Mouse (Mus musculus): ENCODE measurements around the gene Bsg. TPM values are rescaled to one million over a fixed set of nuclear protein-coding genes. Genes with fewer than 3 reads are reported as not detected.

Bsg gene
- polyA plus RNA-seq, 2 experiments: 763 to 805 TPM

- Histone ChIP-seq H3K9me3 (ENCODE audit: control insufficient read depth, low read length) (no peaks in the 10 kb centered on the region), H3K36me3 (ENCODE audit: control insufficient read depth, insufficient read depth, low read length) (peaks cover 38% of the 10 kb centered on the region), H3K9ac (ENCODE audit: low read depth, low read length, severe bottlenecking) (peak overlapping the region; percentile 75), H3K4me2 (replicated peaks; ENCODE audit: low read depth, low read length, severe bottlenecking) (peak overlapping the region; percentile 95), H3K4me3 (replicated peaks; ENCODE audit: low read length) (peak overlapping the region; percentile 84; the same call in 1 of the 2 replicates), H3K27ac (replicated peaks; ENCODE audit: low read depth, low read length) (no peak overlapping the region), H3K27me3 (ENCODE audit: control insufficient read depth, insufficient read depth, low read length) (no peaks in the 10 kb centered on the region), H3K4me1 (ENCODE audit: control insufficient read depth, insufficient read depth, low read length) (peaks cover 15% of the 10 kb centered on the region)
- DNase-seq (ENCODE audit: low spot score) (no peak), ATAC-seq (ENCODE audit: low FRiP score, low read depth) (no peak)
- WGBS: 78% methylated on average over 5 of the region's 5 CpGs
- no peak for TF ChIP-seq POLR2A (IDR thresholded peaks at IDR 0.05; ENCODE audit: borderline replicate concordance, extremely low read depth, insufficient read depth, insufficient read length)
Observed at GRCm38 (mm10) chr10:79705951-79706350, 1.7 kb downstream of the Bsg start.

- TF ChIP-seq POLR2A (IDR thresholded peaks at IDR 0.05; ENCODE audit: borderline replicate concordance, extremely low read depth, insufficient read depth, insufficient read length): no peak
- H3K9ac ChIP-seq (ENCODE audit: low read depth, low read length, severe bottlenecking): peak overlapping the region; percentile 75; the same call in 1 of the 2 replicates
- H3K36me3 ChIP-seq (ENCODE audit: control insufficient read depth, insufficient read depth, low read length): peaks cover 44% of the 10 kb centered on the region
- H3K9me3 ChIP-seq (ENCODE audit: control insufficient read depth, low read length): no peaks in the 10 kb centered on the region
- no peak for DNase-seq (ENCODE audit: low spot score)
- ATAC-seq (ENCODE audit: low FRiP score, low read depth): no peak
- H3K27ac ChIP-seq (replicated peaks; ENCODE audit: low read depth, low read length): no peak overlapping the region
- no peak overlapping the region; the same call in 1 of the 2 replicates for H3K4me3 ChIP-seq (replicated peaks; ENCODE audit: low read length)
- H3K4me1 ChIP-seq (ENCODE audit: control insufficient read depth, insufficient read depth, low read length): peaks cover 15% of the 10 kb centered on the region
- no peaks in the 10 kb centered on the region for H3K27me3 ChIP-seq (ENCODE audit: control insufficient read depth, insufficient read depth, low read length)
- H3K4me2 ChIP-seq (replicated peaks; ENCODE audit: low read depth, low read length, severe bottlenecking): peak overlapping the region; percentile 95
- 78% methylated on average over 5 of the region's 5 CpGs for WGBS
Observed at GRCm38 (mm10) chr10:79706406-79707094, 2.3 kb downstream of the Bsg start.

GRCm38 (mm10) chr10:79707162-79707561, 2.9 kb downstream of the Bsg start:
- H3K27me3 ChIP-seq (ENCODE audit: control insufficient read depth, insufficient read depth, low read length): no peaks in the 10 kb centered on the region
- no peaks in the 10 kb centered on the region for H3K9me3 ChIP-seq (ENCODE audit: control insufficient read depth, low read length)
- no peak overlapping the region for H3K4me2 ChIP-seq (replicated peaks; ENCODE audit: low read depth, low read length, severe bottlenecking)
- H3K36me3 ChIP-seq (ENCODE audit: control insufficient read depth, insufficient read depth, low read length): peaks cover 50% of the 10 kb centered on the region
- 90% methylated on average over 1 of the region's 1 CpGs for WGBS
- H3K4me1 ChIP-seq (ENCODE audit: control insufficient read depth, insufficient read depth, low read length): peaks cover 11% of the 10 kb centered on the region
- DNase-seq (ENCODE audit: low spot score) (no peak), ATAC-seq (ENCODE audit: low FRiP score, low read depth) (no peak)
- H3K4me3 ChIP-seq (replicated peaks; ENCODE audit: low read length): no peak overlapping the region
- no peak for TF ChIP-seq POLR2A (IDR thresholded peaks at IDR 0.05; ENCODE audit: borderline replicate concordance, extremely low read depth, insufficient read depth, insufficient read length)
- no peak overlapping the region for H3K9ac ChIP-seq (ENCODE audit: low read depth, low read length, severe bottlenecking)
- no peak overlapping the region for H3K27ac ChIP-seq (replicated peaks; ENCODE audit: low read depth, low read length)

GRCm38 (mm10) chr10:79707759-79708158, 3.5 kb downstream of the Bsg start:
- Histone ChIP-seq H3K27ac (replicated peaks; ENCODE audit: low read depth, low read length) (no peak overlapping the region), H3K27me3 (ENCODE audit: control insufficient read depth, insufficient read depth, low read length) (no peaks in the 10 kb centered on the region), H3K4me1 (ENCODE audit: control insufficient read depth, insufficient read depth, low read length) (peaks cover 11% of the 10 kb centered on the region), H3K9ac (ENCODE audit: low read depth, low read length, severe bottlenecking) (no peak overlapping the region), H3K36me3 (ENCODE audit: control insufficient read depth, insufficient read depth, low read length) (peaks cover 51% of the 10 kb centered on the region), H3K9me3 (ENCODE audit: control insufficient read depth, low read length) (no peaks in the 10 kb centered on the region), H3K4me2 (replicated peaks; ENCODE audit: low read depth, low read length, severe bottlenecking) (no peak overlapping the region), H3K4me3 (replicated peaks; ENCODE audit: low read length) (no peak overlapping the region)
- WGBS: 76% methylated on average over 4 of the region's 4 CpGs
- no peak for TF ChIP-seq POLR2A (IDR thresholded peaks at IDR 0.05; ENCODE audit: borderline replicate concordance, extremely low read depth, insufficient read depth, insufficient read length)
- ATAC-seq (ENCODE audit: low FRiP score, low read depth) (no peak), DNase-seq (ENCODE audit: low spot score) (no peak)

- no peak for ATAC-seq (ENCODE audit: low FRiP score, low read depth)
- H3K9me3 ChIP-seq (ENCODE audit: control insufficient read depth, low read length): no peaks in the 10 kb centered on the region
- H3K36me3 ChIP-seq (ENCODE audit: control insufficient read depth, insufficient read depth, low read length): peaks cover 51% of the 10 kb centered on the region
- WGBS: 92% methylated on average over 21 of the region's 21 CpGs
- H3K4me3 ChIP-seq (replicated peaks; ENCODE audit: low read length): no peak overlapping the region
- no peak for DNase-seq (ENCODE audit: low spot score)
- H3K27me3 ChIP-seq (ENCODE audit: control insufficient read depth, insufficient read depth, low read length): no peaks in the 10 kb centered on the region
- H3K4me2 ChIP-seq (replicated peaks; ENCODE audit: low read depth, low read length, severe bottlenecking): no peak overlapping the region
- H3K4me1 ChIP-seq (ENCODE audit: control insufficient read depth, insufficient read depth, low read length): peaks cover 11% of the 10 kb centered on the region
- H3K9ac ChIP-seq (ENCODE audit: low read depth, low read length, severe bottlenecking): no peak overlapping the region
- TF ChIP-seq POLR2A (IDR thresholded peaks at IDR 0.05; ENCODE audit: borderline replicate concordance, extremely low read depth, insufficient read depth, insufficient read length): no peak
- H3K27ac ChIP-seq (replicated peaks; ENCODE audit: low read depth, low read length): no peak overlapping the region
Observed at GRCm38 (mm10) chr10:79708668-79709067, 4.4 kb downstream of the Bsg start.

Data from limb, embryonic 14.5 days (tissue).